Mouse (Mus musculus): ENCODE results near the gene Rtn1. TPM values are rescaled to one million over a fixed set of nuclear protein-coding genes. Genes with fewer than 3 reads are reported as not detected.

Rtn1 gene
- total RNA-seq, 2 experiments from 2014 or later: 1,597 to 1,728 TPM

DNA sequence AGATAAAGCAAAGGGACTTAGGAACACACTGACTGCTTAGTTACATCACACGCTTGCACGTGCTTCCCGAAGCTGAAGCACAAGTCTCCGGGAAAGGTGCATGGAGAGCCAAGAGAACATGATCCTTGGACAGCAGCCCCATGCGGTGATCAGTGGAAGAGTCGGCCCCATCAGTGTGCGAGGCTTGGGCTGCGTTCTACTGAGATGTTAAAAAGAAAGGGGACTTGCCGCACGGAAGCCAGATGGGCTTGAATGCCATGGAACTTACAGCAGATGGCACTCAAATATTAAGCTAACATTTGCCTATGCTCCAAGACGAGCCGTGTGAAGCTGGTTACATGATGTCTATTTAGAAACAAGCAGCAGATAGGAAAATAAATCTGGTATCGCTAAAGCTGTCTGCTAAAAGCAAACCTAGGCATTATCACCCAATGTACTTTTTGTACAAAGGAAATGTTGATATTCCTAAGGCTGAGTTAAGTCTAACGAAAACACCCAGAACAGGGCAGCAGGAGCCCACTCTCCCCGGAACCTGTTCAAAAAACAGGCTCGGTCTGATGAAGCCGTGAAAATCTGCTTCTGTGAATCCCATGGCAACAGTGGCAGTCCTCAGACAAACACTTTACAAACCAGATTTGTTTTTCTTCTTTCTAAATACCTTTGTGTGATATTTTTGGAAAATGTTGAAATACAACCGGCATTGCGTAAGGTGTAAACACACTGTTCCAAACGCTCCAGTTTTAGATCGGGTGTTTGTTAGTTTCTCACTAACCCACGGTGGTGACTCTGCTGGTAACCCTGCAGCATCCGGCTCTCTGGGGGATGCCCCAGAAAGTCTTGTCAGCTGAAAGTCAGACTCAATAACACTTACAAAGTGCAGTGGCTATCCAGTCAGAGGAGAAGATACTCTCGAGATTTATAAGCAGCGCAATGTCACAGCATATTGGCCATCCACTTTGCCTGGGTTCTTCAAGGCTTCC is 123.2 kb downstream of the Rtn1 start:
- peak; percentile 83 for DNase-seq
- intact Hi-C loops (cut with DNase I): no loop called here

GRCm38 (mm10) chr12:72284576-72284975 is 124.3 kb downstream of the Rtn1 start:
- intact Hi-C loops (cut with DNase I): no loop called here
- no peak for DNase-seq

DNA sequence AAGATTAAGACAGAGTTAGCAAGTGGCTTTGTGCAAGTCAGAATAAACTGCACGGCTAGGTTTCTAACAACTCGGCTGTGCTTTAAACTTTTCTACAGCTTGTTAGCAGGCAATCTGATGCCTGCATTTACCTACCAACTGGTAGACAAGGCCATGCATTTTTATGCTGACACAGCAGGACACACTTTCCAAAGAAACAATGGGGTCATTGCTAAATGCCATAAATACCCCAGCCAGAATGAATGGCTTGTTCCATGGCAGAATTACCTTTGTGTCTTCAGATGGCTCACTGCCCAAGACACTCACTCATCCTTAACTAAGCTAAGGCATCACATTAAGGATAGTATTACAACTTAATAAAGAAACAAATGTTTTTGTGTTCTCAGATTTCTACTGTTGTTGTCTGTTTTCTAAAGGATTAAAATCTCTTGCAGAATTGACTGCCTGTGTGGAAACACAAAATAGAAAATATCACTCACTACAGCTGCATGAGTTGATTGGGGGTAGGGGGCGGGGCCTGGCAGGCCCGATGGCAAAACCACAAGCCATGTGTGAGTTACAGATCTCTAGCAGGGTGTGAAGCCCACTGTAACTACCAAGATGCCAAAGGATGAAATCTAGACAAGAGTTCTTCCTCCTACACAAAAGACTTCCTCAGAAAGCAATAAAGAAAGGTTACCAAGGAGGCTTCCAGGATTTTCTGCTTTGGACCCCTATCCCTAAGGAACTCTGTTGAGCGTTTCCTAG is 129.6 kb downstream of the Rtn1 start:
- intact Hi-C loops (cut with DNase I): no loop called here
- no peak for DNase-seq

GRCm38 (mm10) chr12:72273721-72274414 is 135.0 kb downstream of the Rtn1 start:
- DNase-seq: peak; percentile 42
- intact Hi-C loops (cut with DNase I): no loop called here

GRCm38 (mm10) chr12:72267614-72268013 is 141.2 kb downstream of the Rtn1 start:
- intact Hi-C loops (cut with DNase I): no loop called here
- DNase-seq: no peak

DNA sequence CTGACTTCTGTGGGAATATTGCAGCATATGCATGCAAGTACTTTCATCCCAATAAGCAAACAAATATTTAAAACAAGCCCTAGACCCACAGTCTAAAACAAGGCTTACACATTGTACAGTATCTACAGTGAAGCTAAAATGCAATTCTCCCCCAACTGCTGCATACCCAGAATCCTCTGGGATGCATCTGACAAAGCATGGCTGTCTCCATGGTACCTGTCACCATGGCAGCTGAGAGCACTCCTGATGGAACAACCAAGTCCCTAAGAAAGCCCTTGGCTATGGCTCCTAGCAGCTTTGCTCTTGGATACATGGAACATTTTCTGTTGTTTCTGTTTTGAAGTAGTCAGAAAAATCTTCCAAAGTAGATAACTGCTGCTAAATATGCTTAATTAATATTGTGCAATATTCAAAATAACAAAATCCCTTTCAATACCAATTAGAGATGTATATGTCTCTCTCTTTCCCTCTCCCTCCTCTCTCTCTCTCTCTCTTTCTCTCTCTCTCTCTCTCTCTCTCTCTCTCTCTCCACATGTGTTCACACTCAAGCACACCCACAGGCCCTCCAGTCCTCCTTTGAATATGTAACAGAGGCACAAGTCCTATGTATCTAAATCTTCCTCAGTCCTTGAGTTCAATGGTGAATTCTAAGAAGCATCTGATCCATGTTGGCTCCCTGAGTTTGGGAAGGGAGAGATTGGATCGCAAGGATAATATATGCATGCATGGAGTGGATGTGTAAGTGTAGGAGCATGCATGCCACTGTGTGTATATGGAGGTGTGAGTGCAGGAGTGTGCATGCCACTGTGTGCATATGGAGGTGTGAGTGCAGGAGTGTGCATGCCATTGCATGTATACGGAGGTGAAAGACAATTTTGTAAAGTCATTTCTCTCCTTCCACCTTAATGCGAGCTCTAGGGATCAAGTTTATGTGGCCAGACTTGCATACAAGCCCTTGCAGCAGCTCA is 143.3 kb downstream of the Rtn1 start:
- peak; percentile 72 for DNase-seq
- intact Hi-C loops (cut with DNase I): no loop called here

GRCm38 (mm10) chr12:72263213-72264103 is 145.4 kb downstream of the Rtn1 start:
- DNase-seq: no peak
- intact Hi-C loops (cut with DNase I): no loop called here

DNA sequence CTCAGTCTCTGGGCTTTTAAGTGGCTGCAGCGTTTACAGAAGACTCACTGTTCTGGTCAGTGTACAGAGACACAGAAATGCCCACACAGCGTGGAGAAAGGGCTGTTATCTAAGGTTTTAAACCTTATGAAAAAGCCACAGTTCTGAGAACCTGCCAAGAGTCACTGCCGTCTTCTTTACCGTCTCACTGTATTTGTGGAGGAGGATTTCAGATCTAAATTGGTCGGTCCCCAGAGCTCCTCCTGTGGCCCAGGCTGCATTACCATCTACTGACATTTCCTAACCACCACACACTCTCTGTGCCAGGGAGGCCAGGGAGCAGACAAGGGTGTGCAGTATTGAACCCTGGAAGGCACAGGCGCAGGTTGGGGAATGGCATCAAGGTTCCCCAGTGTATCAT is 151.9 kb downstream of the Rtn1 start:
- no peak for DNase-seq
- intact Hi-C loops (cut with DNase I): no loop called here

DNA sequence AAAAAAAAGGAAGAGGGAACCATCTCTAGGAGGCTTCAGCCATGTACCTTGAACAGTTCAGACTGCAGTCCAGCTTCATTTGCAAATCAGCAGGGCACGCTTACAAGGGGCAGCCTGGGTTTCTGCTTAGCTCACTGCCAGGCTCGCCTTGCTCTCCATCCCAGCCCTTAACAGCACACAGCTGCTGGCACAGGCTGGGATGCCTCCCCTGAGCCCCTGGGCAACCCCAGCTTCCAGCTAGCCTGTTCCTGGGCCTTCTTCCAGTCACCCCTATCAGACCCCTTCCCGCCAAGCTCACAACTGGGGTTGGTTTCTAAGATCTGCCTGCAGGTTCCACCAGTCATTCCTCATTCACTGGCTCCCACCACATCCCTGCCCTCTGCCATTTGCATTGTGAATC is 155.8 kb downstream of the Rtn1 start:
- intact Hi-C loops (cut with DNase I): no loop called here
- no peak for DNase-seq

- DNase-seq: no peak
- intact Hi-C loops (cut with DNase I): no loop called here
Measured at GRCm38 (mm10) chr12:72251890-72252445, 156.9 kb downstream of the Rtn1 start.

DNA sequence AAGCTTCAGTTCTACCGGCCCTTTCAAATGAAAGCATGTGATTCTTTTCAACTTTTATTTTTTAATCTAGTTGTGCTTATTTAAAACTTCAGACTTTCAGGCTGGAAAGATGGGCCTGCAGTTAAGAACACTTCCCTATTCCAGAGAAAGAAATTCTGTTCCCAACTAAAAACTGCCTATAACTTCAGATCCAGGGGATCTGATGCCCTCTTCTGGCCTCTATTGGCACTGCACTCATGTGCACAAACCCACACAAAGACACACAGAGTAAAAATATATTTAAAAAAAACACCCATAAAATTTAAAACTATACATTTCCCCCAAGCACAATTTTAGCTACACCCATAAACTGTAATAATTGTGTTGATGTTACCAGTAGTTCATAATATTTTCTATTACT is 163.9 kb downstream of the Rtn1 start:
- DNase-seq: no peak
- intact Hi-C loops (cut with DNase I): no loop called here

DNA sequence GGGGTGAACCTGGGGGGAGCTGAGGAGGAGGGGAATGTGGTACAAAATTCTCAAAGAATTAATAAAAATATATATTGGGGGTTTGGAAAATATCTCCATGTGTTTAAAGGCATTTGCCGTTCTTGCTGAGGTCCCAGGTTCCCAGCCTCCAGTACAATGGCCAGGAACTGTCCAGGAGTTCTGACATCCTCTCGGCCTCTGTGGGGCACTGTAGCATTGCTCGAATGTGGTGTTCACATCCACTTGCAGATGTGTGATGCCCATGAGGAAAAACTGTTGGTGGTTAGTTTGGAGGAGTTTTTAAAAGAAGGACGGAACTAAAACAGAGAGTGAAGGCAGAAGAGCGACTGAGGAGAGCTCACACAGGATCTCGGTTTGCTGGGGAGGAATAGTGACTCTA is 166.0 kb downstream of the Rtn1 start:
- DNase-seq: no peak
- intact Hi-C loops (cut with DNase I): no loop called here

- intact Hi-C loops (cut with DNase I): no loop called here
- DNase-seq: no peak
Measured at GRCm38 (mm10) chr12:72240506-72240905, 168.3 kb downstream of the Rtn1 start.

- intact Hi-C loops (cut with DNase I): loop anchor here (5.0 kb wide), 1 partner anchor 168 kb away; the partner anchor contains the start of gene Rtn1
- no peak for DNase-seq
Measured at GRCm38 (mm10) chr12:72239230-72239894, 169.5 kb downstream of the Rtn1 start.

DNA sequence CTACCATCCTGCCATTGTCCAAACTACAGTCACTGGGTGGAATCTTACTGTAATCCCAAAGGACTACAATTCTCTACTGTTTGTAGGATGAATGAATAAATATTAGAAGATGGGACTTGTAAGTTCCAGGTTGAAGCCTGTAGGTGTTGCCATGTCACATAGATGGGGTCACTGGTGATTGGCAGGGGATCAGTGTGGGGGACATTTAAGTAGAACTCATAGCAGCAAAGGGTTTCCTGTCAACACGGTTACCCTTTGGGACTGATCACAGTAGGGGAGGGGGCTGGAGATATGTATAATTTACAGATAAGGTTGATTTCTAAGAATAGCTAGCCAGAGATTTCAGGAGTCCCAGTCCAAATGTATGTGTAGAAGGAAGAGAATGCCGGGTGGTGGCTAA is 171.6 kb downstream of the Rtn1 start:
- intact Hi-C loops (cut with DNase I): loop anchor here (5.0 kb wide), 1 partner anchor 170 kb away; the partner anchor contains the start of gene Rtn1
- no peak for DNase-seq

DNA sequence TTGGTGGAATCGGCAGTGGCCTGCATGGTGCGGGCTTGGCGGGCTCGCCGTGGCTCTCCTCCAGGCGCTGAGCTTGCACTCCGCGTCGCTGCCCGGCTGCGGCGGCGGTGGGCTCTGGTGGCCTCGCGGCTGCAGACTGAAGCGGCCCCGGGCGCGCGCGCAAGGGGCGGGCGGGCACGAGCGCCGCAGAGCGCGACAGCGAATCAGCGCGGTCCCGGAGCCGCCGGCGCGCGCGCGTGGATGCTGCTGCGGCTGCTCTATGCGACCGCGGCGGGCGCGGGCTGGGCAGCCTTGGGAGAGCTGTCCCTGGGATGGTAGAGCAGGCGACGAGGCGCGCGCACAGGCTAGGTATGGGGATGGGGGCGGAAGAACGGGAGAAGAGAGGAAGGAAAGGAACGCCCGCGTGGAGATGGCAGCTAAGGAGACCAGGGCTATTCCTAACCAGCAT is 172.3 kb downstream of the Rtn1 start:
- intact Hi-C loops (cut with DNase I): loop anchor here (5.0 kb wide), 1 partner anchor 171 kb away; the partner anchor contains the start of gene Rtn1
- peak; percentile 93 for DNase-seq

GRCm38 (mm10) chr12:72235621-72236351 is 173.1 kb downstream of the Rtn1 start:
- intact Hi-C loops (cut with DNase I): loop anchor here (5.0 kb wide), 1 partner anchor 172 kb away; the partner anchor contains the start of gene Rtn1
- DNase-seq: peak; percentile 54
